Mouse (Mus musculus) lung, embryonic 15.5 days (tissue): Measurements from ENCODE around the gene Thpo. TPM values are rescaled to one million over a fixed set of nuclear protein-coding genes. Genes with fewer than 3 reads are reported as not detected.
A peak's percentile ranks its signal among the peaks of the same experiment; 100 is the strongest.

Source experiments
- ATAC-seq: fragments of 200-750 bp; cut with Nextera tagmentation; 2 replicates; pipeline ENCODE4 v1.8.0; 2017; ENCODE audit warnings: moderate number of reproducible peaks, borderline replicate concordance; ENCODE audit not compliant: low FRiP score, low TSS enrichment; ENCODE audit errors: extremely low read depth
- H3K27ac ChIP-seq: fragments of 300-500 bp; sonication (generic); 2 replicates; pipeline ENCODE4 v1.5.1; 2015; ENCODE audit warnings: moderate library complexity, mild to moderate bottlenecking, inconsistent platforms
- H3K27me3 ChIP-seq: fragments of 300-500 bp; sonication (generic); 2 replicates; pipeline ENCODE4 v1.6.1; 2015; ENCODE audit warnings: inconsistent platforms
- H3K36me3 ChIP-seq: fragments of 300-500 bp; sonication (generic); 2 replicates; pipeline ENCODE4 v1.6.1; 2015; ENCODE audit warnings: inconsistent platforms
- H3K4me1 ChIP-seq: fragments of 300-500 bp; sonication (generic); 2 replicates; pipeline ENCODE4 v1.6.1; 2015; ENCODE audit warnings: inconsistent platforms
- H3K4me2 ChIP-seq: fragments of 300-500 bp; sonication (generic); 2 replicates; pipeline ENCODE4 v1.6.1; 2015; ENCODE audit warnings: inconsistent platforms, mild to moderate bottlenecking, moderate library complexity
- H3K4me3 ChIP-seq: fragments of 300-500 bp; sonication (generic); 2 replicates; pipeline ENCODE4 v1.5.1; 2015; ENCODE audit warnings: mild to moderate bottlenecking, inconsistent platforms
- H3K9ac ChIP-seq: fragments of 300-500 bp; sonication (generic); 2 replicates; pipeline ENCODE4 v1.6.1; 2015; ENCODE audit warnings: inconsistent platforms
- H3K9me3 ChIP-seq: fragments of 300-500 bp; sonication (generic); 2 replicates; pipeline ENCODE4 v1.6.1; 2016; ENCODE audit warnings: inconsistent platforms
- WGBS: fragments of 180-500 bp; shearing (Covaris S2); methylation state at CpG from one replicate; pipeline ENCODE4 v1.1.7; 2015; 5-methylcytosine and 5-hydroxymethylcytosine counted together
- polyA plus RNA-seq: library from polyadenylated mRNA; unstranded; fragments of >200 nt; fragmentation: Nextera tagmentation; extraction: Ambion mirVana; gene quantifications from 2 replicates; pipeline ENCODE4 v1.2.1, GENCODE M21; 2015

Thpo gene
- polyA plus RNA-seq, 1 experiment from 2014 or later, result 0.51 TPM

DNA sequence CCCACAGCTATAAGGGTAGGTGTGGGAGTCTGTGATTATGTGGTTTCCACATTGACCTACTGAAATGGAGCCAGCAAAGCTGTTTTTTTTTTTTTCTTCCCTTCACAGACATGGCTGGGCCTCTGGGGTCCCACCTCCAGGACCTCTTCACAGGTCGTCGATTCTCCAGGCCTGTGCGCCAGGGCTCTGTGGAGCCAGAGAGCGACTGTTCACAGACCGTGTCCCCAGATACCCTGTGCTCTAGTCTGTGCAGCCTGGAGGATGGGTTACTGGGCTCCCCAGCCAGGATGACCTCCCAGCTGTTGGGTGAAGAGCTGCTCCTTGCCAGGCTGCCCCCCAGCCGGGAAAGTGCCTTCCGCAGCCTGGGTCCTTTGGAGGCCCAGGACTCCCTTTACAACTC lies 33.0 kb downstream of the Thpo start:
- Histone ChIP-seq H3K4me3 (no peak overlapping the region), H3K9ac (no peak overlapping the region), H3K27me3 (no peaks in the 10 kb centered on the region), H3K27ac (no peak overlapping the region), H3K9me3 (no peaks in the 10 kb centered on the region), H3K36me3 (no peaks in the 10 kb centered on the region), H3K4me2 (no peak overlapping the region), H3K4me1 (peaks cover 17% of the 10 kb centered on the region)
- 55% methylated on average over 7 of the region's 7 CpGs for WGBS
- ATAC-seq, result no peak

DNA sequence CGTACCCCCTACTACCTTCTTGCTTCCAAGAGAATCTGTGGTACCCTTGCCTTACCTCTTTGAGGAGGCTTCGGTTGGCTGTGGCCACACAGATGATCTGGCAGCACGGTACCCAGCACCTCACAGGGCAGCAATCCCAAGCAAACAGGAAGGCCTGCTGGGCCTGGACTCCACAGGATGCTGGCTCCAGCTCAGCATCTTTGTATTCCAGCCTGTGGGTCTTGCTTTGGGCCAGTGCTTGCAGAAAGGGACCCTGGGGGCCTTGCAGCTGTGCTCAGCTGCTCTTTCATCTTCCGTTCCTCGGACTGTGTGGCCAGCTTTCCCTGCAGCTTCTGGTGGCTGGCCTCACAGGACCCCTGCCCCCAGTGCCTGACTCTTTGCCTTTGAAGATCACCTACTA lies 34.3 kb downstream of the Thpo start:
- Histone ChIP-seq H3K4me3 (no peak overlapping the region), H3K27ac (no peak overlapping the region), H3K27me3 (no peaks in the 10 kb centered on the region), H3K9me3 (no peaks in the 10 kb centered on the region), H3K4me2 (no peak overlapping the region), H3K36me3 (no peaks in the 10 kb centered on the region), H3K4me1 (peaks cover 30% of the 10 kb centered on the region), H3K9ac (no peak overlapping the region)
- no peak for ATAC-seq
- WGBS, result 60% methylated on average over 5 of the region's 5 CpGs

DNA sequence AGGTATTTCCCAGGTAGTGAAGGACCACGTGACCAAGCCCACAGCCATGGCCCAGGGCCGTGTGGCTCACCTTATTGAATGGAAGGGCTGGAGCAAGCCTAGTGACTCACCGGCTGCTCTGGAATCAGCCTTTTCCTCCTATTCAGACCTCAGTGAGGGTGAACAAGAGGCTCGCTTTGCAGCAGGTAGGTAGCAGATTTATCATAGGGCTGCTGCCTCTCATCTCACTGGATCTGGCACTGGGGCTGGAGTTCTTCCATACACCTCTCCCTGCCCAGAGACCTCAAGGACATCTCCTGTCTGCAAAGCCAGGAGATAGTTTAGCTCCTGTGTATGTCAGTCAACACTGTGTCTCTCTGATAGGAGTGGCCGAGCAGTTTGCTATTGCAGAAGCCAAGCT lies 35.0 kb downstream of the Thpo start:
- 77% methylated on average over 5 of the region's 5 CpGs for WGBS
- Histone ChIP-seq H3K9me3 (no peaks in the 10 kb centered on the region), H3K27ac (no peak overlapping the region), H3K4me3 (no peak overlapping the region), H3K27me3 (no peaks in the 10 kb centered on the region), H3K4me2 (no peak overlapping the region), H3K36me3 (no peaks in the 10 kb centered on the region), H3K9ac (no peak overlapping the region), H3K4me1 (peaks cover 33% of the 10 kb centered on the region)
- no peak for ATAC-seq

DNA sequence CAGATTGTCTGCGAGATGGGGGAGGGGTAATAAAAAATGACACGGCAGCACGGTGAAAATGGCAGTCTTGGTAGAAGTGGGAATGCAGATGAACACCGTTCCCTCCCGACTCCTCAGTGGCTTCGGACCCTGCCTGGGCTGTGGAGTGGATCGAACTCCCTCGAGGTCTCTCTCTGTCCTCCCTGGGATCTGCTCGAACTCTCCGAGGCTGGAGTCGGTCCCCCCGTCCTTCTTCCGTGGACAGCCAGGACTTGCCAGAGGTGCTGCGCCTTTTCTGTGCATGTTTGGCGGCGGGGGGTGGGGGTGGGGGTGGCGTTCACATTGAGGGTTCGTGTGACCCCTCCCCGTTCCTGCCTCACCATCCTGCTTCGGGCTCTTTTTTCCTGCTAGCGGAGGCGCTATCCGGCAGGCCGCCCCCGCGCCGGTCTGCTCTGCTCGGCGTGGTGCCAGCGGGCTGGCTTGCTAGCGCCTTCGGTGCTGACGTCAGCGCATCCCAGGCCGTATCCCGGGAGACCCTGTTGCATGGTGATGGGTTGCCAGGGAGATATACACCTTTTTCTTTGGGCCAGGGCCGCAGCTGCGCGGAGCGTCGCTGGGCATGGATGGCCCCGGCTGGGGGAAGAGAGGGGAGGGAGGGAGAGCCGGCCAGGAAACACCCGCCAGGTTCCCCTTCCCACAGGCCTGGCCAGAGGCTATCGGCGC lies 38.5 kb downstream of the Thpo start:
- Histone ChIP-seq H3K27me3 (no peaks in the 10 kb centered on the region), H3K9me3 (no peaks in the 10 kb centered on the region), H3K27ac (no peak overlapping the region), H3K9ac (peak overlapping the region; percentile 14; the same call in 1 of the 2 replicates), H3K36me3 (peaks cover 14% of the 10 kb centered on the region; the same call in 1 of the 2 replicates), H3K4me1 (peaks cover 36% of the 10 kb centered on the region), H3K4me3 (peak overlapping the region; percentile 28), H3K4me2 (peak overlapping the region; percentile 53)
- peak; percentile 32; the same call in 1 of the 2 replicates for ATAC-seq
- 3% methylated on average over 46 of the region's 46 CpGs for WGBS

DNA sequence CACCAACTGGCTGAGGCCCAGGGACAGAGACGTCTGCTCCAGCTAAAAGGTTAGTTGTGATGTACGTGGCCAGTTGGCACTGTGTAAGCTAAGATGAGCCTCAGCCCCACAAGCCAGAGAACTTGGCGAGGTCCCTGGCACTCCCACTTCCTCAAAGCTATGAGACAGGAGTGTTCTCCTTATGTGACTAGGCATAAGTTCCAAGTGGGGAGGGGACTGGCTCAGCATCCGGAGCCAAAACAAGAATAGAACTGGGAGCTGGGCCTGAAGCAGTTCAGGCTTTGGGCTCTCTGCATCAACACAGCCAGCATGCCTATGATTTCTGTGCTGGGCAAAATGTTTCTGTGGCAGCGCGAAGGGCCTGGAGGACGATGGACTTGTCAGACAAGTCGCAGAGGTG lies 39.5 kb downstream of the Thpo start:
- H3K4me2 ChIP-seq, result peak overlapping the region; percentile 53; the same call in 1 of the 2 replicates
- no peak for ATAC-seq
- H3K27ac ChIP-seq, result peak overlapping the region; percentile 26; the same call in 1 of the 2 replicates
- H3K4me3 ChIP-seq, result no peak overlapping the region; the same call in 1 of the 2 replicates
- no peaks in the 10 kb centered on the region for H3K27me3 ChIP-seq
- WGBS, result 67% methylated on average over 8 of the region's 8 CpGs
- H3K9ac ChIP-seq, result no peak overlapping the region
- H3K36me3 ChIP-seq, result peaks cover 23% of the 10 kb centered on the region
- peaks cover 36% of the 10 kb centered on the region for H3K4me1 ChIP-seq
- H3K9me3 ChIP-seq, result no peaks in the 10 kb centered on the region

DNA sequence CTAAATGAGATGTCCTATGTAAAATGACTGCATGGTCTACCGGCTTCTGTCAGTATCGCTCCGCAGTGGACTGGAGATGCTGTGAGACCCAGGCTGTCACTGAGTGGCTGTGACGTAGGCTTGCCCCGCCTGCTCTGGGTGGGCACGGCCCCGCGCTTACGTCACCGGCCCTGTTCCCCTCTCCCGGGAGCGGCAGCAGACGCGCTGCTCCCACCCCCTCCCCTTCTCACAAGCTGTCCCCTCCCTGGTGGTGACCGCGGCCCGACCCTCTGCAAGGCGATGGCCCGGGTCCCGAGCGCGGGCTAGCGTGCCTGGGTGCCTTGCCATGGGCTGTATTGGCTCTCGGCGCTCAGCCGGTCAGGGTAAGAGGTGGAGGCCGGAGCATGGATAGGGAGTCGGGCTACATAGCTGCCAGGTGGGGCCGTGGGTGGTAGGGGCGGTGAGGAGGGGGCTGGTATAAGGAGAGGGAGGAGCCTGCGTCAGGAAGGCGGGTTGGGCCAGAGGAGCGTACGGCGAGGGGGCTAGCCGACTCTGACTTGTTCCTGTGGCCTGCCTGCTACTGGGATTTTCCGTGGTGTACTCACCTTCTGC lies 41.1 kb downstream of the Thpo start, which contains the start of gene Fam131a:
TSS of gene Fam131a (plus strand) at position 131 of the 591 bp plus-strand sequence.
- peaks cover 36% of the 10 kb centered on the region for H3K4me1 ChIP-seq
- no peaks in the 10 kb centered on the region for H3K27me3 ChIP-seq
- peaks cover 38% of the 10 kb centered on the region for H3K36me3 ChIP-seq
- H3K4me2 ChIP-seq, result peak within 1 kb of the TSS; percentile 95
- peak within 1 kb of the TSS; percentile 67 for H3K4me3 ChIP-seq
- H3K9ac ChIP-seq, result peak within 1 kb of the TSS; percentile 70
- no peaks in the 10 kb centered on the region for H3K9me3 ChIP-seq
- peak within 1 kb of the TSS; percentile 85 for H3K27ac ChIP-seq
- peak; percentile 93 for ATAC-seq
- under 1% methylated on average over 35 of the region's 37 CpGs for WGBS

DNA sequence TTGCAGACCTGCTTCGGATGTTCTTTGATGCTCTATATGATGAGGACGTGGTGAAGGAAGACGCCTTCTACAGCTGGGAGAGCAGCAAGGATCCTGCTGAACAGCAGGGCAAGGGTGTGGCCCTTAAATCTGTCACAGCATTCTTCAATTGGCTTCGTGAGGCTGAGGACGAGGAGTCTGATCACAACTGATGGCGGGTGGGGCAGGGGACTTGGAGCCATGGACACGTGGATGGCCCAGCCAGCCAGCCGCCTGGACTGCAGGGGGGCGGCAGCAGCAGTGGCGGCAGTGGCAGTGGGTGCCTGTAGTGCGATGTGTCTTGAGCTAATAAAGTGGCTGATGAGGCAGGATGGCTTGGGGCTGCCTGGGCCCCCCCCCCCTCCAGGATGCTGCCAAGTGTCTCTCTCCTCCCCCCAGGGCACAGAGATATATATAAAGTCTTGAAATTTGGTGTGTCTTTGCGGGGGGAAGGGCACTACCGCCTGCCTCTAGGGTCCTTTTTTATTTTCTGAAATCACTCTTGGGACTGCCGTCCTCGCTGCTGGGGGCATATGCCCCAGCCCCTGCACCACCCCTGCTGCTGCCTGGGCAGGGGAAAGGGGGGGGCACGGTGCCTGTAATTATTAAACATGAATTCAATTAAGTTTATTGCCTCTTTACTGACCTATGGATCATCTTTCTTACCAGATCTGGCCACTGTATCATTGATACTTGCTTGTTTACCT lies 41.9 kb downstream of the Thpo start:
- WGBS, result 44% methylated on average over 16 of the region's 16 CpGs
- H3K9me3 ChIP-seq, result no peaks in the 10 kb centered on the region
- H3K9ac ChIP-seq, result no peak overlapping the region
- H3K4me3 ChIP-seq, result peak overlapping the region; percentile 67; the same call in 1 of the 2 replicates
- H3K4me2 ChIP-seq, result peak overlapping the region; percentile 95
- peaks cover 36% of the 10 kb centered on the region for H3K4me1 ChIP-seq
- 0 out of 2 replicates have a peak overlapping the region, but pooled peaks have one; percentile 7 for H3K27ac ChIP-seq
- no peaks in the 10 kb centered on the region for H3K27me3 ChIP-seq
- ATAC-seq, result no peak
- H3K36me3 ChIP-seq, result peaks cover 46% of the 10 kb centered on the region

DNA sequence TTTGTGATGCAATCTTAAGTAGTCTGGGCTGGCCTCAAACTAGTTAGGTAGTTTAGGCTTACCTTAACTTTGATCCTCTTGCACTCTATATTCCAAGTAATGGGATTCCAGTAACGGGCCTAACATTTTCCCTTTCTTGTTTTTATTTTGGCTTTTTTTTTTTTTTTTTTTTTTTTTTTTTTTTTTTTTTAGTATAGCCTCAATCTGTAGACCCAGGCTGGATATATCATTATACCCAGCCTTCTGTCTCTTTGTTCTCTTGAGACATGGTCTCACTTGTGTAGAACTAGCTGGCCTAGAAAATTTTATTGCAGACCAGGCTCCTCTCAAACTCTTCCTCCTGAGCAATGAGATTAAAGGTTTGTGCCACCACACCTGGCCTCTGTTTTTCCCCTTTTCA lies 42.7 kb downstream of the Thpo start:
- Histone ChIP-seq H3K27me3 (no peaks in the 10 kb centered on the region), H3K27ac (no peak overlapping the region), H3K9me3 (no peaks in the 10 kb centered on the region), H3K4me1 (peaks cover 36% of the 10 kb centered on the region), H3K4me2 (no peak overlapping the region), H3K9ac (no peak overlapping the region), H3K4me3 (no peak overlapping the region), H3K36me3 (peaks cover 54% of the 10 kb centered on the region)
- no peak for ATAC-seq
- 71% methylated on average over 1 of the region's 1 CpGs for WGBS

DNA sequence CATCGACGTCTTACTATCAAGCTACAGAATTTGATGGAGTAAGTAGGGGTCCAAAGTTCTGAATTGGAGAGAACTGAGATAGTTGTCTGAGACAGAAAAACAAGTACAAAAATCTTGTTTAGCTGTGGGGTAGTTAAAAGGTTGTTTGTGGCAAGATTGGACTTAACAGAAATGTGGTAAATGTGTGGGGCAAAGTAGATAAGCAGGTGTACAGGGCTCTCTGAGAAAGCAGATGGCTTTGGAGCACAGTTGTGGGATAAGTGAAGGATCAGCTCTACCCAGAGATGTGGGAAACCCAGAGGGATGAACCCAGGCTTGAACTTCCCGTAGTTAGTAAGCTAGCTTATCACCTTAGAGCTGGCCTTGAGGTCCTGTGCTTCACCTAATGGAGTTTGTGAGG lies 43.5 kb downstream of the Thpo start:
- no peak for ATAC-seq
- Histone ChIP-seq H3K9me3 (no peaks in the 10 kb centered on the region), H3K4me2 (no peak overlapping the region), H3K4me3 (no peak overlapping the region), H3K27me3 (no peaks in the 10 kb centered on the region), H3K27ac (no peak overlapping the region), H3K9ac (no peak overlapping the region), H3K36me3 (peaks cover 62% of the 10 kb centered on the region), H3K4me1 (peaks cover 29% of the 10 kb centered on the region)
- 83% methylated on average over 3 of the region's 3 CpGs for WGBS

DNA sequence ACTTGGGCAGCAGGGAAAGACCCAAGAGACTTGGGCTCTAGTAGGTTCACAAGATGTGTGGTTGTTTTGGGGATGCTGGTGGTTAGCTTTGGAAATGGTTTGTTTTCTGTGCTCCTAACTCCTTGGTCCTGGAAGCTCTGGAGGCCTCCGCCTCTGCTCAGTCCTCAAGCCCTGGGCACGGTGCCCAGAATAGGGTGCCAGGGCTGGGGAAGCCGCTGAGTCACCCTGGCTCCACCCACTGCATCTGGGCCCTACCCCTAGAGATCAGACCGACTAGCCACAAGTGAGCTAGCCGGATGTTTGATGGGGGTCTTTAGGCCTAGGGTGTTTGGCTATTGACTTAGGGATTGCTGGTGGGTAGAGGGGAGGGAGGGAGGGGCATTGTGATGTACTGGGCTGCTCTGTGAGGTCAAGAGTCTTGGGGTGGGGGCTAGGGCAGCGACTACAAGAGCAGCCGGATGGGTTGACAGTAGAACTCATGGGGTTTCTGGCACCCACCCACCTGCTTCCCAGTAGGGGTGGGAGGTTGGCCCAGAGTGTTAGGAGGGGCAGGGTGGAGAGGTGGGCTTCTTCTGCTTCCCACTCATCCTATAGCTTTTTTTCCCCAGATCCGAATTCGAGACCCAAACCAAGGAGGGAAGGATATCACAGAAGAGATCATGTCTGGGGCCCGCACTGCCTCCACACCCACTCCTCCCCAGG lies 56.2 kb downstream of the Thpo start:
- Histone ChIP-seq H3K27ac (no peak overlapping the region), H3K4me3 (no peak overlapping the region), H3K36me3 (peaks cover 82% of the 10 kb centered on the region), H3K27me3 (no peaks in the 10 kb centered on the region), H3K4me1 (peaks cover 32% of the 10 kb centered on the region), H3K9ac (peak overlapping the region; percentile 3; the same call in 1 of the 2 replicates), H3K4me2 (no peak overlapping the region), H3K9me3 (no peaks in the 10 kb centered on the region)
- ATAC-seq, result peak; percentile 44; the same call in 1 of the 2 replicates
- WGBS, result 61% methylated on average over 10 of the region's 10 CpGs

DNA sequence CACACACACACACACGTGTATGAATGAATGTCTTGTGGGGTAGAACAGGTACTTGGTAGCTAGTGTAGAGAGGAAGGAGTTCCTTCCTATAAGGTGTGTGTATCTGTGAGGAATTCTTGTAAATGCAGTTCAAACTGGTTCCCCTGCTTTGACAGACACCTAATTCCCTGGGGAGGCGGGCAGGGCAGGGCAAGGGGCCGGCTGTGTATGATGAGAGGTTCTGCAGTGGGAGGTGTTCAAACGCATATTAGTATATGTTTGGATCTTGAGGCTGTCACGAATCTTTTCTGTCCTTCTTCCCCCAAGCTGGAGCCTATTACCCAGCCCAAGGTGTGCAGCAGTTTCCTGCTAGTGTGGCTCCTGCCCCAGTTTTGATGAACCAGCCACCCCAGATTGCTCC lies 56.9 kb downstream of the Thpo start:
- Histone ChIP-seq H3K36me3 (peaks cover 75% of the 10 kb centered on the region), H3K9me3 (no peaks in the 10 kb centered on the region), H3K4me3 (no peak overlapping the region), H3K4me2 (no peak overlapping the region), H3K27me3 (no peaks in the 10 kb centered on the region), H3K9ac (peak overlapping the region; percentile 3; the same call in 1 of the 2 replicates), H3K4me1 (peaks cover 32% of the 10 kb centered on the region), H3K27ac (no peak overlapping the region)
- WGBS, result 85% methylated on average over 5 of the region's 5 CpGs
- ATAC-seq, result no peak
